Mouse (Mus musculus) heart, postnatal 0 days (tissue): ENCODE data around the gene Tada2b.

Source experiments
- CTCF ChIP-seq: IDR thresholded peaks from 2 replicates; pipeline ENCODE4 v1.5.1; 2016; ENCODE audit warnings: antibody characterized with exemption, control low read depth, low read depth
- EP300 ChIP-seq: IDR thresholded peaks from 2 replicates; pipeline ENCODE4 v1.6.1; 2016; ENCODE audit warnings: antibody characterized with exemption, low read depth

GRCm38 (mm10) chr5:36478540-36479420 is 5.3 kb downstream of the Tada2b start:
- TF ChIP-seq CTCF = no peak
- no peak for TF ChIP-seq EP300
